Mouse (Mus musculus) intestine, postnatal 0 days (tissue): Measurements from ENCODE around the gene Snrk. TPM values are rescaled to one million over a fixed set of nuclear protein-coding genes. Genes with fewer than 3 reads are reported as not detected.

Experiments
- ATAC-seq: fragments of 200-750 bp; cut with Nextera tagmentation; 2 replicates; pipeline ENCODE4 v1.8.0; 2017; ENCODE audit warnings: mild to moderate bottlenecking, moderate TSS enrichment, moderate library complexity
- H3K27ac ChIP-seq: fragments of 300-500 bp; sonication (generic); 2 replicates; pipeline ENCODE4 v1.5.1; 2014; ENCODE audit warnings: mild to moderate bottlenecking, low read depth, low read length, moderate library complexity
- H3K27me3 ChIP-seq: fragments of 300-500 bp; sonication (generic); replicated peaks from 2 replicates; pipeline ENCODE4 v1.6.1; 2014; ENCODE audit warnings: low read length, mixed read lengths; ENCODE audit not compliant: control insufficient read depth, insufficient read depth
- H3K36me3 ChIP-seq: fragments of 300-500 bp; sonication (generic); 2 replicates; pipeline ENCODE4 v1.6.1; 2014; ENCODE audit warnings: mild to moderate bottlenecking, moderate library complexity; ENCODE audit not compliant: control insufficient read depth, insufficient read depth
- H3K4me1 ChIP-seq: fragments of 300-500 bp; sonication (generic); replicated peaks from 2 replicates; pipeline ENCODE4 v1.6.1; 2014; ENCODE audit warnings: antibody characterized with exemption, low read length, mixed read lengths; ENCODE audit not compliant: control insufficient read depth, insufficient read depth
- H3K4me2 ChIP-seq: fragments of 300-500 bp; sonication (generic); replicated peaks from 2 replicates; pipeline ENCODE4 v1.6.1; 2014; ENCODE audit warnings: low read depth, mild to moderate bottlenecking, moderate library complexity
- H3K4me3 ChIP-seq: fragments of 300-500 bp; sonication (generic); 2 replicates; pipeline ENCODE4 v1.5.1; 2014; ENCODE audit warnings: low read depth, low read length
- H3K9ac ChIP-seq: fragments of 300-500 bp; sonication (generic); 2 replicates; pipeline ENCODE4 v1.6.1; 2014; ENCODE audit warnings: mild to moderate bottlenecking, low read depth, low read length
- H3K9me3 ChIP-seq: fragments of 300-500 bp; sonication (generic); 2 replicates; pipeline ENCODE4 v1.6.1; 2016; ENCODE audit warnings: mixed run types; ENCODE audit not compliant: control insufficient read depth
- CTCF ChIP-seq: sonication (generic); IDR thresholded peaks from 2 replicates; pipeline ENCODE4 v1.5.1; 2016; ENCODE audit warnings: low read depth, mild to moderate bottlenecking, control low read depth, antibody characterized with exemption, moderate library complexity
- WGBS: fragments of 180-500 bp; shearing (Covaris S2); extraction: QIAGEN DNeasy Blood & Tissue Kit; methylation state at CpG from one replicate; pipeline ENCODE4 v1.1.7; 2014; 5-methylcytosine and 5-hydroxymethylcytosine counted together
- polyA plus RNA-seq: library from polyadenylated mRNA; unstranded; fragments of >200 nt; fragmentation: Nextera tagmentation; extraction: Ambion mirVana; gene quantifications from 2 replicates; pipeline ENCODE4 v1.2.1, GENCODE M21; 2015

Gene Snrk
- polyA plus RNA-seq, 1 experiment from 2014 or later = 35.4 TPM

DNA sequence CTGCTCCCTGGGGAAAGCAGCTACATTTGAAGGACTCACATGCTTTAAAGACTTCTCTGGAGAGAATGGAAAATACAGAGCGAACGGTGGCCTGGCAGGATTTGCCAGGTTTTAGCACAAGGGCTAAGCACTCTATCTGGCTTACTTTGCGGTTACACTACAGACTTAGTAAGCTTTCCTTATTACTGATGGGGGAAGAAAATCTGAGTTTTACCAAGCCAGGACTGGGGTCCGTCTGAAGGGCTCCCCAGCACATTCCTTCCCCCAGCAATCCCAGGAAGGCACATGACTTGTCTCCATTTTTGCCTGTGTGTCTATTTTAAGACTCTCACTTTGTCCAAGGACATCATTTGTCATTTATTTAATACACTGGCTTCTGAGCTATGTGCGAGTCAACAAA is 80.0 kb downstream of the Snrk start:
- H3K27me3 ChIP-seq = no peaks in the 10 kb centered on the region
- no peak overlapping the region for H3K9ac ChIP-seq
- TF ChIP-seq CTCF = no peak
- ATAC-seq = no peak
- H3K9me3 ChIP-seq = no peaks in the 10 kb centered on the region
- H3K27ac ChIP-seq = no peak overlapping the region
- H3K36me3 ChIP-seq = peaks cover 3% of the 10 kb centered on the region; the same call in 1 of the 2 replicates
- 0 out of 2 replicates have a peak, but pooled peaks cover 4% of the 10 kb centered on the region for H3K4me1 ChIP-seq
- WGBS = 70% methylated on average over 5 of the region's 5 CpGs
- H3K4me3 ChIP-seq = no peak overlapping the region
- no peak overlapping the region for H3K4me2 ChIP-seq

DNA sequence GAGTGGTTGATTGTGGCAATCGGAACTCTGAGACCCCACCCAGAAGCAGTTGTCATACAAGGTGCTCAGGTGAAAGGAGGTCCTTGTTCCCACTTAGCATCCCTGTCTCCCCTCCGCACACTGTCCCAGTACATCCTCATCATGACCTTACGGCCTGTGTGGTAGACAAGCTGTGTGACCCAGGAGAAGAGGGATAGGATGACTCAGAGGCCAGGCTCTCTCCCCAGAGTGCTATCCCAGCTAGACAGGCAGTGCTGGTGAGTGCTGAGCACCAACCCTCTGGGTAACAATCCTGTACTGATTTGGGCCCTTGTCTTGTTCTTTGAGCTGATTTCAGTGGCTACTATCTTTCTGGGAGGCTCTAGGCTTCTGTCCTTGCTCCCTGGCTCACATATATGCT is 81.6 kb downstream of the Snrk start:
- peaks cover 3% of the 10 kb centered on the region; the same call in 1 of the 2 replicates for H3K36me3 ChIP-seq
- no peaks in the 10 kb centered on the region for H3K9me3 ChIP-seq
- H3K9ac ChIP-seq = no peak overlapping the region
- no peak overlapping the region for H3K4me3 ChIP-seq
- no peak overlapping the region for H3K4me2 ChIP-seq
- ATAC-seq = no peak
- no peaks in the 10 kb centered on the region for H3K27me3 ChIP-seq
- 0 out of 2 replicates have a peak, but pooled peaks cover 4% of the 10 kb centered on the region for H3K4me1 ChIP-seq
- no peak overlapping the region for H3K27ac ChIP-seq
- WGBS = 87% methylated on average over 3 of the region's 3 CpGs
- no peak for TF ChIP-seq CTCF

DNA sequence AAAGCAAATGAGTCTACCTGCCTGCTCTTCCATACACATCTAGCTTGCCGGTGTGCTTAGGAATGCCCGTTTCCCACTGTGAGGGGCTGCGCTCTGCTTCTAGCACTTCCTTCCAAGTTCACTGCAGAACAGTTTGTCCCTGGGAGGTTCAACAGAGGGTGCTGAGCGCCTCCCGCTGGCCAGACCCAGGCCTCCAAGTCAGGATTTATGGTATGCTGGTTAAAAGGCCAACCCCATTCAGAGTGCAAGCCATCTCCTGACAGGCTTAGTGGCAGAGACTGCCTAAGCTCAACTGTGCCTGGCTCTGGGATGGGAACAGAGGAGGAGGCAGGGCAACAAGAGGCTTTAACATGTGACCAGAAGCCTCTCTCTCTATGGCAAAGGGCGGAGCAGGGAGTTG is 82.2 kb downstream of the Snrk start:
- Histone ChIP-seq H3K27me3 (no peaks in the 10 kb centered on the region), H3K36me3 (peaks cover 3% of the 10 kb centered on the region; the same call in 1 of the 2 replicates), H3K9ac (no peak overlapping the region), H3K4me2 (no peak overlapping the region), H3K27ac (no peak overlapping the region), H3K4me3 (no peak overlapping the region), H3K4me1 (0 out of 2 replicates have a peak, but pooled peaks cover 4% of the 10 kb centered on the region), H3K9me3 (no peaks in the 10 kb centered on the region)
- 35% methylated on average over 6 of the region's 6 CpGs for WGBS
- TF ChIP-seq CTCF = peak; percentile 82
- 0 out of 2 replicates have a peak, but pooled peaks have one; percentile 18 for ATAC-seq

DNA sequence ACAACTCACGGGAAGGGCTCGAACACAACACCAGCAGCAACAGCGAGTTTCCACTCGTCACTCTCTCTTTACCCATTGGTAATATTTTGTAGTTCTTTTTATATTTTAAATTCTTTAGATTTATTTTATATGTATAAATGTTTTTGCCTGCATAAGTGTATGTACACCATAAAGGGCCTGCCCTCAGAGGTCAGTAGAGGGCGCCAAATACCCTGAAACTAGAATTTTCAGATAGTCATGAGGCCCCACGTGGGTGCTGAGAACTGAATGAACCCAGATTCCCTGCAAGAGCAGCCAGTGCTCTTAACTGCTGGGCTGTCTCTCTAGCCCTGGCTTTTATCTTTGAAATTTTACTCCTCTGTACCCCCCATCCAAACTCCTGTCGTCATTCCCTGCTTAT is 87.4 kb downstream of the Snrk start:
- Histone ChIP-seq H3K9ac (no peak overlapping the region), H3K4me3 (no peak overlapping the region), H3K27ac (no peak overlapping the region), H3K4me1 (no peaks in the 10 kb centered on the region), H3K27me3 (no peaks in the 10 kb centered on the region), H3K9me3 (no peaks in the 10 kb centered on the region), H3K36me3 (no peaks in the 10 kb centered on the region), H3K4me2 (no peak overlapping the region)
- ATAC-seq = no peak
- 79% methylated on average over 7 of the region's 7 CpGs for WGBS
- peak; percentile 37; the same call in 1 of the 2 replicates for TF ChIP-seq CTCF

DNA sequence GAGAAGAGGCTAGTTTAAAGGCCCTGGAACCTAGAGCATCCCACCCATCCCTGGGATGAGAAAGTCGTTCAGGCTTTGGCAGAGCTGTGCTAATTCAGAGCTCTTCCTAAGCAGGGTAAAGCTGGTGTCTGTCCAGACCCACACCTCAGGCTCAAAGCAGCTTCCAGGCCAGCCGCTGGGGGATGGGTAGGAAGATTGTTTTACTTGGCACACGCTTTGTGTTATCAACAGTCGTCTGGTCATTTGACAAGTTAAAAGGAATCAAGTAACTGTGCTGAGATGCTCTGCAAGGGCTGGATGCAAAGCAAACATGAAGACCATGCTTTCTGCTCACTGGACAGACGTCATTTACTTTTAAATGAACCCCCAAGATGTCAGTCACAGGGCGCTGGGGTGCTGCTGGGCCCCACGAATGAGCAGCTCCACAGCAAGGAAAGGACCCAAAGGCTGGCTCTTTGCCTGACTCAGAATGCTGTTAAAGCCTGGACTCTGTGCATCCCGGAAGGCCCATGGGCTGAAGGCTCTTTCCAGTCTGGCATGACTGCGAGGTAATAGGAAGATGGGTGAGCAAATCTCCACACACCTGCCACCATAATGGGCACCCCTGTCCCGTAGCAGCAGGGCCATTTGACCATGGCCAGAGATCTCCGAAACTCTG is 88.6 kb downstream of the Snrk start:
- Histone ChIP-seq H3K4me1 (no peaks in the 10 kb centered on the region), H3K9me3 (no peaks in the 10 kb centered on the region), H3K9ac (no peak overlapping the region), H3K4me3 (no peak overlapping the region), H3K27ac (no peak overlapping the region), H3K4me2 (no peak overlapping the region), H3K27me3 (no peaks in the 10 kb centered on the region), H3K36me3 (no peaks in the 10 kb centered on the region)
- WGBS = 51% methylated on average over 11 of the region's 11 CpGs
- TF ChIP-seq CTCF = no peak
- ATAC-seq = no peak

DNA sequence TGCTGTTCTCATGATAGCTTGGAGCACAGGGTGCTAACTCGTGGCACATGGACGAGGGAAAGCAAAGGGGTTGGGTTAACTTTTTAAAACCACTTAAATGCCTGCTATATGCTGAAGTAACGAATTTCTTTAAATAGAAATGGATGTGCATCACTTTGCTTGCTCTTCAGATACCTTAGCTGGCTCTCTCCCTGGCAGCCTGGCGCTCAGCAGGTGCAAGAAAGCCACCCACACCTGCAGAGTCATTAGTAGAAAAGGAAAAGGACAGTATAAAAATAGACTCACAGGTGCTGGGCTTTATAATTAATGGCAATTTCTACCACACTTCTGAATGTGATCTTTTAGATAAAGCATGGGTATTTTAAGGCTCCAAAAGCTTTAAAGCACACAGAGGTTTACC is 91.2 kb downstream of the Snrk start:
- Histone ChIP-seq H3K36me3 (no peaks in the 10 kb centered on the region), H3K9me3 (no peaks in the 10 kb centered on the region), H3K4me2 (no peak overlapping the region), H3K27me3 (no peaks in the 10 kb centered on the region), H3K27ac (no peak overlapping the region), H3K9ac (no peak overlapping the region), H3K4me1 (no peaks in the 10 kb centered on the region), H3K4me3 (no peak overlapping the region)
- TF ChIP-seq CTCF = no peak
- no peak for ATAC-seq
- 75% methylated on average over 4 of the region's 4 CpGs for WGBS
